Mouse (Mus musculus) embryonic facial prominence, embryonic 14.5 days (tissue): Measurements from ENCODE around the gene Upf3a. TPM values are rescaled to one million over a fixed set of nuclear protein-coding genes. Genes with fewer than 3 reads are reported as not detected.
"Not testable (repeated sequence)": the region's sequence is repeated elsewhere in the genome, so short reads cannot be mapped to it uniquely, and the experiment has no call there.

Experiments used
- ATAC-seq: fragments of 200-750 bp; cut with Nextera tagmentation; 2 replicates; pipeline ENCODE4 v1.8.0; 2017; ENCODE audit warnings: low read depth, moderate number of reproducible peaks, moderate TSS enrichment
- DNase-seq: peaks from one replicate; pipeline ENCODE4 v3.0.0-alpha.2; 2015; ENCODE audit warnings: low spot score
- H3K27ac ChIP-seq: fragments of 300-500 bp; sonication (generic); replicated peaks from 2 replicates; pipeline ENCODE4 v1.5.1; 2014; ENCODE audit warnings: low read depth, mild to moderate bottlenecking, low read length, moderate library complexity
- H3K27me3 ChIP-seq: fragments of 300-500 bp; sonication (generic); replicated peaks from 2 replicates; pipeline ENCODE4 v1.6.1; 2014; ENCODE audit warnings: low read length; ENCODE audit not compliant: control insufficient read depth, insufficient read depth
- H3K36me3 ChIP-seq: fragments of 300-500 bp; sonication (generic); 2 replicates; pipeline ENCODE4 v1.6.1; 2014; ENCODE audit warnings: low read length, mixed read lengths; ENCODE audit not compliant: control insufficient read depth, insufficient read depth
- H3K4me1 ChIP-seq: fragments of 300-500 bp; sonication (generic); 2 replicates; pipeline ENCODE4 v1.6.1; 2014; ENCODE audit warnings: antibody characterized with exemption, low read length; ENCODE audit not compliant: control insufficient read depth, insufficient read depth
- H3K4me2 ChIP-seq: fragments of 300-500 bp; sonication (generic); 2 replicates; pipeline ENCODE4 v1.6.1; 2014; ENCODE audit warnings: low read depth, mild to moderate bottlenecking, low read length, moderate library complexity, mixed read lengths
- H3K4me3 ChIP-seq: fragments of 300-500 bp; sonication (generic); 2 replicates; pipeline ENCODE4 v1.5.1; 2014; ENCODE audit warnings: low read depth, mild to moderate bottlenecking, low read length
- H3K9ac ChIP-seq: fragments of 300-500 bp; sonication (generic); 2 replicates; pipeline ENCODE4 v1.6.1; 2014; ENCODE audit warnings: low read depth, mild to moderate bottlenecking, low read length, moderate library complexity, mixed read lengths
- H3K9me3 ChIP-seq: fragments of 300-500 bp; sonication (generic); 2 replicates; pipeline ENCODE4 v1.6.1; 2016; ENCODE audit warnings: low read length; ENCODE audit not compliant: control insufficient read depth
- WGBS: fragments of 180-500 bp; shearing (Covaris S2); extraction: QIAGEN DNeasy Blood & Tissue Kit; methylation state at CpG from one replicate; pipeline ENCODE4 v1.1.7; 2014; 5-methylcytosine and 5-hydroxymethylcytosine counted together
- polyA plus RNA-seq: library from polyadenylated mRNA; unstranded; fragments of >200 nt; fragmentation: Nextera tagmentation; extraction: Ambion mirVana; gene quantifications from 2 replicates; pipeline ENCODE4 v1.2.1, GENCODE M21; 2014

Gene Upf3a
- 31.9 and 38.5 TPM in 2 replicates for polyA plus RNA-seq

DNA sequence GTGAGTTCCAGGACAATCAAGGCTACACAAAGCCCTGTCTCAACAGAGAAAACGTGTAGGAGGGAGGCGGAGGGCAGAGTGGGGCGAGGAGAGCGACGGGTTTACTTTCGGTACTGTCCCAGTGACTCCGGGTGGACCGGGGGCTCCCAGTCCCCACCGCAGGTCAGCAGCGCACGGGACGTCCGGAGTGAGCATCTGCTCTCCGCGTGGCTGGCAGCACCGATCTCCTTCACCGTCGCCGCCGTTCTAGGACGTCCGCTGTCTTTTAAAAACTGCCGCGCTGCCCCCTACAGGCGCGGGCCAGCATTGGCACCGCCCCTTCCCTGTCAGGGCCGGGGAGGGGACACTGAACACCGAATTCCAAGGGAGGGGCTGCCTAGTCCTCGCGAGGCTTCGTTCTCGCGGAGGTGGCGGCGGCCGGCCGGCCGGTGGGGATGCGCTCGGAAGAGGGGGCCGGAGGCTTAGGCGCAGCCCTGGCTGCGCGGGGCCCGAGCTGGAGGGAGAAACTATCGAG is at the start of gene Upf3a:
TSS of gene Upf3a (plus strand) at position 366 of the 514 bp plus-strand sequence.
- DNase-seq, result peak; percentile 97
- H3K36me3 ChIP-seq, result peaks cover 40% of the 10 kb centered on the region
- peak within 1 kb of the TSS; percentile 83 for H3K4me2 ChIP-seq
- H3K27ac ChIP-seq, result peak within 1 kb of the TSS; percentile 98
- H3K4me3 ChIP-seq, result peak within 1 kb of the TSS; percentile 49
- WGBS, result 0% methylated on average over 43 of the region's 47 CpGs
- no peaks in the 10 kb centered on the region for H3K27me3 ChIP-seq
- ATAC-seq, result peak; percentile 95
- H3K4me1 ChIP-seq, result peaks cover 10% of the 10 kb centered on the region
- H3K9me3 ChIP-seq, result no peaks in the 10 kb centered on the region
- H3K9ac ChIP-seq, result peak within 1 kb of the TSS; percentile 98

DNA sequence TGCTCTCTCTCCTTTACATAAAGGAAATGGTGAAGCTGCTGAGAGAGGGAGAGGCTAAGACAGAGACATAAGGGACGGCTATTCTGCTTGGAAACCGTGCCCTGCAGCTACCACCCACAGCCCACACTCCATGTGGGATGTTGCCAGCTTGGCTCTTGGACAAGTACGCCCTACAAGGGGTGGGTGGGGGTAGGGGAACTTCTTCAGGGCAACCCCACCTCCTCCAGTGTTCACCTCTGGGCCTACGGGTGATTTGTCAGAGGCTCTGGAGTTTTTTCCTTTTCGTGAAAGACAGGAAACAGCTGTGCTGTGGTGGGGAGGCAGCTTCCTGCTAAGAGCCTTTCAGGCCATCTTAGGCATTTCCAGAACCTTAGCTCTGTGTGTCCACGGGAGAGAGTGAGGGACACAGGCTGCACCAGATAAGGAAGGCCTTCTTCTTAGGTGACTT is 45.1 kb upstream of the Upf3a start:
- Histone ChIP-seq H3K27ac (peak overlapping the region; percentile 57), H3K9me3 (no peaks in the 10 kb centered on the region), H3K9ac (no peak overlapping the region), H3K4me3 (no peak overlapping the region), H3K36me3 (no peaks in the 10 kb centered on the region), H3K4me1 (0 out of 2 replicates have a peak, but pooled peaks cover 3% of the 10 kb centered on the region), H3K4me2 (no peak overlapping the region), H3K27me3 (no peaks in the 10 kb centered on the region)
- ATAC-seq (no peak), DNase-seq (peak; percentile 56)
- WGBS, result 20% methylated on average over 6 of the region's 6 CpGs

DNA sequence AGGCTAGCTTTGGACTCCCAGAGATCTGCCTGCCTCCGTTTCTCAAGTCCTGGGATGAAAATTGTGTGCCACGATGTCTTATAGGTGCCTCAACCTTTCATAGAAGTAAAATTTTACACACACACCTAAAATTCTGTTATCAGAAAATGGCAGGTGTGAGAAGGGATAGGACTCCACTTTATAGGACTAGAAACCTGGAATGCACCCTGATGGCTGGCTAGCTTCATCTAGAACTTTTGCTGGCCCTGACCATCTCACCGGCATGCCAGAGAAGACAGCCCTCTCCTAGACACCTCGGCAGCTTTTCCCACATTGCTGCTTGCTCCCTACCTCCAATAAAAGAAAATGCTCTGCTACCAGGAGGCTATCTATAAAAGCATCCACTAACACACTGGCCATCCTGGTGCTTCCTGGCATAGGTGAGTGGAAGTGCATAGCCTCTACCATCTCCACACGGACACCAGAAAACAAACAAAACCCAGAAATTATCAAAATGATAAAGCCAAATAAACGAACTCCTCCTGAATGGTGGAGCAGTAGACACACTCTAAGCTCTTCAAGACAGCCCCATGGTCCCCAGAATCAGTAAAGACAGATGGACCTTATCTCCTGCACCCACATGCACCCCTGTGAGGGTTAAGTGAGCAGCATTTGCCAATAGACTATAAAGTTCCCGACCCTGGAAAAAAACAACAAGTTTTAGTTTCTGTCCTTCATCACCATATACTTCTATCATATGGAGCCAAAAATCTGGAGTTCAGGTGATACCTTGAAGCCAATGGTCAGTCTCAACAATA is 44.4 kb upstream of the Upf3a start:
- WGBS, result 80% methylated on average over 7 of the region's 7 CpGs
- H3K27ac ChIP-seq, result peak overlapping the region; percentile 57

DNA sequence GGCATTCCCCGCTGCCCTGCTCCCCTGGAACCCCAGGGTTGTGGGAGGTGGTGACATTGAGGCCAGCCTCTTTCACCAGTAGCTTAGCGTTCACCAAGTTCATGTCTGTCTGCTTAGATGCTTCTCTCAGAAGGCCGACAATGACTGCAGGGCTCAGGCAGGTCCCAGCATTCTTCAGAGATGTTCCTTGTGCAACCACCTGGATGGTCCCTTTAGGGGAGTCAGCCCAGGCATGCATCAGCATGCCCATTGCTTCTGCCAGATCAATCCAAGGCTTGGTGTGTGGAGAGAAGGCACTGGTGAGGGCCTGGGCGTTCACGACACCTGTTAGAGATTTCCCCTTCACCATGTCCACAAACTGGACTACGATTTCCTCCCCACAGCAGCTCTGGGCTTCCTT is 39.2 kb upstream of the Upf3a start:
- not testable (repeated sequence) for H3K9me3 ChIP-seq, H3K4me2 ChIP-seq, H3K4me3 ChIP-seq, H3K36me3 ChIP-seq, H3K27me3 ChIP-seq, H3K4me1 ChIP-seq, H3K9ac ChIP-seq, ATAC-seq, DNase-seq, H3K27ac ChIP-seq
- 100% methylated on average over 4 of the region's 6 CpGs for WGBS

More for the DNA sequence above, 44.4 kb upstream of the Upf3a start:
- H3K36me3 ChIP-seq, result no peaks in the 10 kb centered on the region
- H3K4me2 ChIP-seq, result no peak overlapping the region
- H3K4me3 ChIP-seq, result no peak overlapping the region
- ATAC-seq (no peak), DNase-seq (no peak)
- H3K27me3 ChIP-seq, result no peaks in the 10 kb centered on the region
- H3K9ac ChIP-seq, result no peak overlapping the region
- 0 out of 2 replicates have a peak, but pooled peaks cover 3% of the 10 kb centered on the region for H3K4me1 ChIP-seq
- H3K9me3 ChIP-seq, result no peaks in the 10 kb centered on the region

DNA sequence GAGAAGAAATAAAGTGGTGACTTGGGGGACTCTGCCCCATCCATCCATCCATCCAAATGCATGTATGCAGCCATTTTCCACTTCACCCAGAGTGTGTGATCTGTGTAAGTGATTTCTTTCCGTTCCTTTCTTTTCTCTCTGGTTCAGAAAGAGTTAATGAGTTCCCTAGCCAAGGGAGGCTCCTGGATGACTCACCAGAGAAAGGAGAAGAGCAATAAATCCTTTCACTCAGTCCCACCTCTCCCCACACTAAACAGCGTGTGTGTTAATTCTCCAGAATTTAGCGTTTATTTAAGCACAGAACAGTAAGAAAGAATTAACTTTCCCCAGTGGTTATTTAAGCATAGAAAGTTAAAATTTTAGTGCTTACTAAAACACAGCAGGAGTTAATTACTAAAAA is 37.8 kb upstream of the Upf3a start:
- ATAC-seq (no peak), DNase-seq (peak; percentile 26)
- Histone ChIP-seq H3K27ac (no peak overlapping the region), H3K27me3 (no peaks in the 10 kb centered on the region), H3K9me3 (no peaks in the 10 kb centered on the region), H3K36me3 (no peaks in the 10 kb centered on the region), H3K4me3 (no peak overlapping the region), H3K9ac (no peak overlapping the region), H3K4me1 (no peaks in the 10 kb centered on the region), H3K4me2 (no peak overlapping the region)
- WGBS, result 26% methylated on average over 3 of the region's 3 CpGs

DNA sequence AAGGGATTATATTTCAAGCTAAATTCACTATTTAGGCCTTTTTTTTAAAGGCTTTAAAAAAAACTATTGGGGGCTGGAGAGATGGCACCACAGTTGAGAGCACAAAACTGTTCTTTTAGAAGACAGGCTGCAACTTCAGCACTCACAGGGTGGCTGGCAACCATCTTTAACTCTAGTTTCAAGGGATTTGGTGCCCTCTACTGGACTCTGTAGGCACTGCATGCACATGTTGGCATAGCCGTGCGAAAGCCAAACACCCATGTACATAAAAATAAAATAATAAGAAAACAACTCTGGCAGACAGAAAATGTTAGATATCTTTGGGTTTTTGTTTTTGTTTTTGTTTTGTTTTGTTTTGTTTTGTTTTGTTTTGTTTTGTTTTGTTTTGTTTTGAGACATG is 31.7 kb upstream of the Upf3a start:
- Histone ChIP-seq H3K4me2 (no peak overlapping the region), H3K27ac (no peak overlapping the region), H3K9me3 (no peaks in the 10 kb centered on the region), H3K27me3 (no peaks in the 10 kb centered on the region), H3K4me1 (peaks cover 7% of the 10 kb centered on the region), H3K9ac (no peak overlapping the region), H3K4me3 (no peak overlapping the region), H3K36me3 (no peaks in the 10 kb centered on the region)
- ATAC-seq (no peak), DNase-seq (peak; percentile 67)
- WGBS, result 31% methylated on average over 2 of the region's 2 CpGs

DNA sequence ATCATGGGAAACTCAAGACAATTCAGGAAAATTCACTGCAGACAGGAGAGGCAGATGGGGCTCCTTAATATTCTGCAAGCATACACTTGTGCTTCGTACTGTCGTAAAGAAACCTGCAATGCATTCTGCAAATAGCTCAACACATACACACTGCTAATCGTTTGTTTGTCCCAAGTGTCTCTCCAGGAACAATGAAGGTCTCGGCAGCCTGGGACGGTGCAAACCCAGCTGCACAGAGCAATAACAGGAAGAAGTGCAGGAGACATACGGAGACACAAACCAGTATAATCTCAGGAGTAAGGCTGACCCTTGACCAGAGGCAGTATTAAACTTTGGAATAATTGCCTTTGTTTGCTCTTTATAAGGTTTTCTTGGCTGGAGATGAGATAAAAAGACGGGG is 28.9 kb upstream of the Upf3a start:
- peaks cover 15% of the 10 kb centered on the region for H3K4me1 ChIP-seq
- no peak overlapping the region for H3K27ac ChIP-seq
- peaks cover 15% of the 10 kb centered on the region for H3K36me3 ChIP-seq
- H3K9ac ChIP-seq, result no peak overlapping the region
- DNase-seq (no peak), ATAC-seq (no peak)
- no peaks in the 10 kb centered on the region for H3K9me3 ChIP-seq
- no peaks in the 10 kb centered on the region for H3K27me3 ChIP-seq
- H3K4me2 ChIP-seq, result no peak overlapping the region
- H3K4me3 ChIP-seq, result no peak overlapping the region
- 76% methylated on average over 7 of the region's 7 CpGs for WGBS

DNA sequence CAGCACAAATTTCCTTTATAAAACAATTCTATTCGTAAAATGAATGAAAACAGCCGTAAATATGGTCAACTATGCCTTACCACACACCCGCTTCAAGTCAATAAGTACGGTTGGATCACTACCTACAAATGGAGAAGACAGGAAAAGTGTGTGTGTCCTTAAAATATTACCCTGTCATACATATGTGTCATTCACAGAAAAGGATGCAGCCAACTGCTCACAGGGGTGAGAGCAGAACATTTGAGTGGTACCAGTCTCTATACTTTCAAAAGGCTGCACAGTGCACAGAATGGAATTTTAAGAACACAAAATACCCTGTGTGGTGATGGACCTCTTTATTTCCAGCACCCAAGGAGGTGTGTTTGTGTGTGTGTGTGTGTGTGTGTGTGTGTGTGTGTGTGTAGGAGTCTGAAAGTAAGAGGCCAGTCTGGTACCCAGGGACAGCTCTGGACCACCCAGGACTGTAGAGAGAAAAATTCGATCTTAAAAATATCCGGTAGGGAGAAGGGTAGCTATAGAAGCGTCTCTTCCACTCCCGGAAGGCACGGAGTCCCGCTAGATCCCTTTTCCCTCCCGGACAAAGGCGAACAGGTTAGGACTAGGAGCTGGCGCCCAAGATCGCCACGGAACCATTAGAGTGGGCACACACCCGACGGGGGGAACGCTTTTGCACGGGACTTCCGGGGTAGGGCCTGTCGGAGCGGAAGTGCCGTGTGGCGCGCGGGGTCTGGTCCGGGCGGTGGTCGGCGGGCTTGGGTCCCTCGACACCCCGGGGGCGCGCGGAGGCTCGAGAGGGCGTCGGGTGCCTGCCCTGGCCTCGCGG is 28.2 kb upstream of the Upf3a start, which contains the start of gene Cdc16:
TSS of gene Cdc16 (plus strand) at position 695 of the 823 bp plus-strand sequence.
- Histone ChIP-seq H3K4me3 (peak within 1 kb of the TSS; percentile 98), H3K27ac (peak within 1 kb of the TSS; percentile 84), H3K36me3 (peaks cover 21% of the 10 kb centered on the region), H3K27me3 (no peaks in the 10 kb centered on the region), H3K4me1 (peaks cover 15% of the 10 kb centered on the region), H3K9ac (peak within 1 kb of the TSS; percentile 96), H3K9me3 (no peaks in the 10 kb centered on the region), H3K4me2 (peak within 1 kb of the TSS; percentile 82)
- ATAC-seq (peak; percentile 97), DNase-seq (peak; percentile 93)
- 17% methylated on average over 20 of the region's 40 CpGs for WGBS
